Mouse (Mus musculus): ENCODE results near the gene Raly.

DNA sequence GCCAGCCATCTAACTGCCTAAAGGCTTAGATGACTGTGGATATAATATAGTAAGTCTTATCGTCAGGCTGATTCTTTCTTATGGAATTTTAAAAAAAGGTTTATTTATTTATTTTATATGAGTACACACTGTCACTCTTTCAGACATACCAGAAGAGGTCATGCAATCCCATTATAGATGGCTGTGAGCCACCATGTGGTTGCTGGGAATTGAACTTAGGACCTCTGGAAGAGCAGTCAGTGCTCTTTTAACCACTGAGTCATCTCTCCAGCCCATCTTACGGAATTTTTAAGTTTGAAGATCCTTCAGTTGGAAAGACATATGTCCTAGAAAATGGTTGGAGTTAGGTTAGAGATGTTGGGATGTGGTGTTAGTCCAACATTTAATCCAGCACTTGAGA is 22.5 kb downstream of the Raly start:
- TF ChIP-seq GATA1 (IDR thresholded peaks at IDR 0.05; ENCODE audit: borderline replicate concordance, low read length) (no peak), FLI1 (IDR thresholded peaks at IDR 0.05; ENCODE audit: low read length) (no peak)

All from megakaryocyte, embryonic 14.5 days (primary cell).